Mouse (Mus musculus) kidney, postnatal 0 days (tissue): ENCODE results near the gene Arhgef19. TPM values are rescaled to one million over a fixed set of nuclear protein-coding genes. Genes with fewer than 3 reads are reported as not detected.

ENCODE experiments used
- ATAC-seq: fragments of 200-750 bp; cut with Nextera tagmentation; replicated peaks from 2 replicates; pipeline ENCODE4 v1.8.0; 2017; ENCODE audit warnings: low read depth, moderate number of reproducible peaks, moderate TSS enrichment, moderate library complexity; ENCODE audit not compliant: low FRiP score
- DNase-seq: peaks from one replicate; pipeline ENCODE4 v3.0.0-alpha.2; 2016; ENCODE audit warnings: low spot score
- H3K27ac ChIP-seq: fragments of 300-500 bp; sonication (generic); 2 replicates; pipeline ENCODE4 v1.5.1; 2014; ENCODE audit warnings: mild to moderate bottlenecking
- H3K27me3 ChIP-seq: fragments of 300-500 bp; sonication (generic); 2 replicates; pipeline ENCODE4 v1.6.1; 2014; ENCODE audit warnings: low read length, mixed read lengths; ENCODE audit not compliant: insufficient read depth
- H3K36me3 ChIP-seq: fragments of 300-500 bp; sonication (generic); 2 replicates; pipeline ENCODE4 v1.6.1; 2014; ENCODE audit warnings: low read length, mixed read lengths; ENCODE audit not compliant: insufficient read depth
- H3K4me1 ChIP-seq: fragments of 300-500 bp; sonication (generic); replicated peaks from 2 replicates; pipeline ENCODE4 v1.6.1; 2014; ENCODE audit warnings: antibody characterized with exemption, low read length, mixed read lengths; ENCODE audit not compliant: insufficient read depth
- H3K4me2 ChIP-seq: fragments of 300-500 bp; sonication (generic); 2 replicates; pipeline ENCODE4 v1.6.1; 2014; ENCODE audit warnings: mild to moderate bottlenecking, low read length, moderate library complexity, mixed read lengths
- H3K4me3 ChIP-seq: fragments of 300-500 bp; sonication (generic); replicated peaks from 2 replicates; pipeline ENCODE4 v1.5.1; 2014; ENCODE audit warnings: low read depth, low read length
- H3K9ac ChIP-seq: fragments of 300-500 bp; sonication (generic); 2 replicates; pipeline ENCODE4 v1.6.1; 2014; ENCODE audit warnings: low read depth, low read length
- H3K9me3 ChIP-seq: fragments of 300-500 bp; sonication (generic); replicated peaks from 2 replicates; pipeline ENCODE4 v1.6.1; 2016; ENCODE audit warnings: low read length, inconsistent platforms, mixed read lengths
- CTCF ChIP-seq: IDR thresholded peaks from 2 replicates; pipeline ENCODE4 v1.5.1; 2016; ENCODE audit warnings: antibody characterized with exemption, low read depth, mild to moderate bottlenecking, moderate library complexity
- WGBS: fragments of 180-500 bp; shearing (Covaris S2); extraction: QIAGEN DNeasy Blood & Tissue Kit; methylation state at CpG from one replicate; pipeline ENCODE4 v1.1.7; 2014; 5-methylcytosine and 5-hydroxymethylcytosine counted together
- polyA plus RNA-seq: library from polyadenylated mRNA; unstranded; fragments of >200 nt; fragmentation: Nextera tagmentation; extraction: Ambion mirVana; gene quantifications from 2 replicates; pipeline ENCODE4 v1.2.1, GENCODE M21; 2015

Gene Arhgef19
- polyA plus RNA-seq, 1 experiment from 2014 or later = 5.7 TPM

DNA sequence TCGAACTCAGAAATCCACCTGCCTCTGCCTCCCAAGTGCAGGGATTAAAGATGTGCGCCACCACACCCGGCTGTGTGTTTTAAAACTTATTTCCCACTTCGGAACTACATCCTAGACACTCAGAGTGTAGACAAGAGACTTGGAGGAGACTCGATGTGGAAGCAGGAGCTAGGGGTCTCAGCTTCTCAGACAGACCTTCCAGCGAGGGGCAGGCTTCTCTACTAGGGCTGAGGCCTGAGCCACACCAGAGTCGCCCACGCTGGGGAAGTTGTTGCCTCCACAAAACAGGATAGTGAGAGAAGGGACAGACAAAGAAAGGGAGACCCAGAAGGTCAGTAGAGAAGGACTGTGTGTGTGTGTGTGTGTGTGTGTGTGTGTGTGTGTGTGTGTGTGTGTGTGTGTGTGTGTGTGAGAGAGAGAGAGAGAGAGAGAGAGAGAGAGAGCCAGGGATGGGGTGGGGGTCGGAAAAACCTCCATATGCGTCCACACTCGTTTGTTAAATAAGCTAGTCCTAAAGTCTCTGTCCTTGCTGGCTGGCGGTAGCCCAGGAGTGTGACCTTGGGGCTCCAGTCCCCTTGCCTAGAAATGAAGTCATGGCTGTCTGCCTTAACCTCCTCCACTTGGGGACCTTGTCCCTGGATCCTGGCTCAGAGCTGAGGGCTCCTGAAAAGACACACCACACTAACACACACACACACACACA, 44.0 kb downstream of the Arhgef19 start:
- Histone ChIP-seq H3K4me3 (no peak overlapping the region), H3K36me3 (no peaks in the 10 kb centered on the region), H3K9me3 (no peaks in the 10 kb centered on the region), H3K27ac (no peak overlapping the region), H3K4me1 (peaks cover 32% of the 10 kb centered on the region), H3K4me2 (no peak overlapping the region), H3K9ac (0 out of 2 replicates have a peak overlapping the region, but pooled peaks have one; percentile 6), H3K27me3 (no peaks in the 10 kb centered on the region)
- ATAC-seq = no peak
- WGBS = 64% methylated on average over 12 of the region's 12 CpGs
- TF ChIP-seq CTCF = no peak
- no peak for DNase-seq

DNA sequence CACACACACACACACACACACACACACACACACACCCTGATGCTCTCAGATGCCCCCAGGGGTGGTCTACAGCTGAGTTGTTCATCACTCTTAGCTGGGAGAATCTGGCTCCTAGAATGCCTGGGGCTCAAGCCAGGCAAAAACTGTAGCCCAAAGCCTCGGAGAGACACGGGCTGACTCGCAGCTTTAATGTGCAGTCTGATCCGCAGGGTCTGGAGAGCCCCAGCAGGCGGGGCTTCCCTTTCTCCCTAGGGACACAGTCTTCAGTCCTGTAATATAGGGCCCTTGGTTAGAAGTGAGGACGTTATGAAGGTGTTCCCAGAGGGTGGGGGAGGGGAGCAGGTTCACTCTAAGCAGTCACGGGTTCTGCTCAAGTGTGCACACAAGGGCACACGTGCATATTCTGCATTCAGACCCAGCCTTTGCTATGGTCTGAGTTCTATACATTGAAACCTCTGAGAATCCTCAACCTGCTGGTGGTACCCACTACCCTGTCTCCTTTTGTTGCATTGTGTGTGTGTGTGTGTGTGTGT, 44.6 kb downstream of the Arhgef19 start:
- Histone ChIP-seq H3K27me3 (no peaks in the 10 kb centered on the region), H3K27ac (no peak overlapping the region), H3K4me2 (no peak overlapping the region), H3K9me3 (no peaks in the 10 kb centered on the region), H3K4me3 (no peak overlapping the region), H3K9ac (0 out of 2 replicates have a peak overlapping the region, but pooled peaks have one; percentile 6), H3K4me1 (peaks cover 28% of the 10 kb centered on the region), H3K36me3 (no peaks in the 10 kb centered on the region)
- DNase-seq = no peak
- 20% methylated on average over 8 of the region's 8 CpGs for WGBS
- no peak for ATAC-seq
- TF ChIP-seq CTCF = no peak

DNA sequence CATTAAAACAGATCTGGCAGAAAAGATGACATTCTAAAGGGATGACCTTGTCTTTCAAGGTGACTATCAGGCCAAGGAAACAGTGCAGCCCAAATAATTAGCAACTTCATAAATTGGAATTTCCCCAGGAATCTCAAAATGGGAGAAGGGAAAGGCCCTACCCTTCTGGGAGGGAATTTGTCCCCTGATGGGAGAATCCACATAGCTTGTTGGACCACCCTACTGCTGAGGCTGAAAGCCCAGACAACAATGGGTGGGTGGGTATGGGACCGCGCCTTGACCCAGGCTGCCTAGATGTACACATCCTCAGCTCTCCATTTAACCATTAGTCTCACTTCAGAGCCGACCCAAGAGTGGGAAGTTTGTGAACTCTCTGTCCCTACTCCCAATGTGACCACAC, 45.2 kb downstream of the Arhgef19 start:
- Histone ChIP-seq H3K27ac (no peak overlapping the region), H3K4me2 (no peak overlapping the region), H3K27me3 (no peaks in the 10 kb centered on the region), H3K9me3 (no peaks in the 10 kb centered on the region), H3K4me1 (peaks cover 24% of the 10 kb centered on the region), H3K36me3 (no peaks in the 10 kb centered on the region), H3K9ac (no peak overlapping the region), H3K4me3 (no peak overlapping the region)
- DNase-seq = no peak
- 77% methylated on average over 3 of the region's 3 CpGs for WGBS
- no peak for TF ChIP-seq CTCF
- no peak for ATAC-seq

GRCm38 (mm10) chr4:141285128-141285527, 45.8 kb downstream of the Arhgef19 start:
- Histone ChIP-seq H3K9ac (no peak overlapping the region), H3K36me3 (no peaks in the 10 kb centered on the region), H3K27ac (no peak overlapping the region), H3K9me3 (no peaks in the 10 kb centered on the region), H3K27me3 (no peaks in the 10 kb centered on the region), H3K4me2 (no peak overlapping the region), H3K4me1 (peaks cover 24% of the 10 kb centered on the region), H3K4me3 (no peak overlapping the region)
- TF ChIP-seq CTCF = no peak
- no peak for DNase-seq
- 48% methylated on average over 8 of the region's 8 CpGs for WGBS
- no peak for ATAC-seq

DNA sequence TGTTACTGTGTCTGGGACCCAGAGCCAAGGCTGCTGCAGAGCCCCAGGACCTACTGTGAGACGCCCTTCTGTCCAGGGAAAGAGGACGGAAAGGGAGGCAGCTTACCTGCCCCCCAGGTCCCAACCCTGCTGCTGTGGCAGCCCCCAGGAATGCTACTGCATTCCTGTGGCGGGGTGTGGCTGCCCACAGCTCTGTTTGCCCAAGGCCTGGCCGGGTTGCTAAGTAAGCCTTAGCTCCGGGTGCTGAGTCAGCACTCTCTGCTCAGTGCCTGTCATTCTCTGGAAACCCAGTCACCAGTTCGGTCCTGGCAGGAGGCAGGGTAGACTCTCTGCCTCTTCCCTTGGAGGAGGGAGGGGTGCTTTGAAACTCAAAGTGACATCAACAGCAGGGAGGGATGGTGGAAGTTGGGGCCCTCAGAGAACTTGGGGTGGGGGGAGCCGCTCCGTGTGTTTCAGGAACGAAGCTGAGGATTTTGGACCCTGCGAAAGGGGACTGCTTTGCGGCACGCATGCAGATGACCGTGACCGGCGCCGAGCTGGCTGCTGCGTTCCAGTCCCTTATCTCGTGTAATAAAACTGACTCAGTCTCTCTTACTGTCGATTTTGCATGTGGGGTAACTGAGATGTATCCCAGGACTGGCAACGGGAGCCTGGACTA, 47.7 kb downstream of the Arhgef19 start:
- Histone ChIP-seq H3K27ac (no peak overlapping the region), H3K4me1 (peaks cover 23% of the 10 kb centered on the region)

GRCm38 (mm10) chr4:141287518-141288004, 48.3 kb downstream of the Arhgef19 start:
- ATAC-seq (no peak), DNase-seq (no peak)
- H3K9me3 ChIP-seq = no peaks in the 10 kb centered on the region
- H3K4me1 ChIP-seq = peaks cover 22% of the 10 kb centered on the region
- whole genome bisulfite sequencing = 15% methylated on average over 15 of the region's 15 CpGs
- H3K9ac ChIP-seq = no peak overlapping the region
- H3K27me3 ChIP-seq = no peaks in the 10 kb centered on the region
- no peak overlapping the region for H3K27ac ChIP-seq
- H3K4me3 ChIP-seq = no peak overlapping the region
- H3K4me2 ChIP-seq = no peak overlapping the region
- no peaks in the 10 kb centered on the region for H3K36me3 ChIP-seq
- no peak for TF ChIP-seq CTCF

More for the DNA sequence above, 47.7 kb downstream of the Arhgef19 start:
- no peak for TF ChIP-seq CTCF
- Histone ChIP-seq H3K4me3 (no peak overlapping the region), H3K36me3 (no peaks in the 10 kb centered on the region), H3K9me3 (no peaks in the 10 kb centered on the region), H3K9ac (no peak overlapping the region), H3K4me2 (no peak overlapping the region), H3K27me3 (no peaks in the 10 kb centered on the region)
- DNase-seq (no peak), ATAC-seq (peak; percentile 52)
- WGBS = 14% methylated on average over 20 of the region's 20 CpGs
